Mouse (Mus musculus) embryonic facial prominence, embryonic 13.5 days (tissue): Measurements from ENCODE around the gene Ankmy1. TPM values are rescaled to one million over a fixed set of nuclear protein-coding genes. Genes with fewer than 3 reads are reported as not detected.

ENCODE experiments used
- ATAC-seq: fragments of 200-750 bp; cut with Nextera tagmentation; 2 replicates; pipeline ENCODE4 v1.8.0; 2017; ENCODE audit warnings: low read depth; ENCODE audit not compliant: insufficient number of reproducible peaks, insufficient read depth, low FRiP score, low TSS enrichment
- H3K27ac ChIP-seq: fragments of 300-500 bp; sonication (generic); 2 replicates; pipeline ENCODE4 v1.5.1; 2015; ENCODE audit warnings: moderate library complexity, mild to moderate bottlenecking, inconsistent platforms
- H3K27me3 ChIP-seq: fragments of 300-500 bp; sonication (generic); 2 replicates; pipeline ENCODE4 v1.6.1; 2015; ENCODE audit warnings: mild to moderate bottlenecking, inconsistent platforms
- H3K36me3 ChIP-seq: fragments of 300-500 bp; sonication (generic); 2 replicates; pipeline ENCODE4 v1.6.1; 2015; ENCODE audit warnings: mild to moderate bottlenecking, inconsistent platforms
- H3K4me1 ChIP-seq: fragments of 300-500 bp; sonication (generic); 2 replicates; pipeline ENCODE4 v1.6.1; 2015; ENCODE audit warnings: inconsistent platforms
- H3K4me2 ChIP-seq: fragments of 300-500 bp; sonication (generic); 2 replicates; pipeline ENCODE4 v1.6.1; 2015; ENCODE audit warnings: moderate library complexity, mild to moderate bottlenecking, inconsistent platforms
- H3K4me3 ChIP-seq: fragments of 300-500 bp; sonication (generic); 2 replicates; pipeline ENCODE4 v1.5.1; 2015; ENCODE audit warnings: mild to moderate bottlenecking, inconsistent platforms
- H3K9ac ChIP-seq: fragments of 300-500 bp; sonication (generic); 2 replicates; pipeline ENCODE4 v1.6.1; 2015; ENCODE audit warnings: mild to moderate bottlenecking, inconsistent platforms
- H3K9me3 ChIP-seq: fragments of 300-500 bp; sonication (generic); 2 replicates; pipeline ENCODE4 v1.6.1; 2016; ENCODE audit warnings: inconsistent platforms
- WGBS: fragments of 180-500 bp; shearing (Covaris S2); methylation state at CpG from one replicate; pipeline ENCODE4 v1.1.7; 2015; ENCODE audit warnings: mixed read lengths; 5-methylcytosine and 5-hydroxymethylcytosine counted together
- polyA plus RNA-seq: library from polyadenylated mRNA; unstranded; fragments of >200 nt; fragmentation: Nextera tagmentation; extraction: Ambion mirVana; gene quantifications from 2 replicates; pipeline ENCODE4 v1.2.1, GENCODE M21; 2015

Gene Ankmy1
- polyA plus RNA-seq, 1 experiment from 2014 or later, result 0.38 TPM

DNA sequence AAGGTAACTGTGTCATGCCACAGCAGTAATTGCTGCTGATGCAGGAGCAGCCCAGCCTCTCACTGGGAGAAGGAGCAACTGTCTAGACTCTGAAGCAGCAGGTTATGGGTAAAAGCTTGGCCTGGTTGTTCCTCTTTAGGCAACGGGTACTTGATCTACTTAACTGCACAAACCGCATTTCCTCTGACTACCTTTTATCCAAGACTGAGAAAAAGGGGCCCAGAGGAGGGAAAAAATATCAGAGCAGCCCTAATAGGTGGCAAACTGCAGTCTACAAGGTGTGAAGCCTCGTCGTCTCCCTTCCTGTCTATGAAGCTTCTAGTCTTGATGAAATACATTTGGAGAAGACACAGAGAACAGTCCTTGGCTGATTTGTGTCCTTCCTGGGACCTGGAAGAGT, 30.9 kb upstream of the Ankmy1 start:
- H3K4me2 ChIP-seq, result peak overlapping the region; percentile 76
- peaks cover 25% of the 10 kb centered on the region for H3K4me1 ChIP-seq
- peaks cover 9% of the 10 kb centered on the region for H3K36me3 ChIP-seq
- peak overlapping the region; percentile 65 for H3K4me3 ChIP-seq
- ATAC-seq, result no peak
- 0 out of 2 replicates have a peak, but pooled peaks cover 6% of the 10 kb centered on the region for H3K9me3 ChIP-seq
- no peaks in the 10 kb centered on the region for H3K27me3 ChIP-seq
- WGBS, result 79% methylated on average over 4 of the region's 4 CpGs
- H3K27ac ChIP-seq, result peak overlapping the region; percentile 95
- peak overlapping the region; percentile 79 for H3K9ac ChIP-seq

DNA sequence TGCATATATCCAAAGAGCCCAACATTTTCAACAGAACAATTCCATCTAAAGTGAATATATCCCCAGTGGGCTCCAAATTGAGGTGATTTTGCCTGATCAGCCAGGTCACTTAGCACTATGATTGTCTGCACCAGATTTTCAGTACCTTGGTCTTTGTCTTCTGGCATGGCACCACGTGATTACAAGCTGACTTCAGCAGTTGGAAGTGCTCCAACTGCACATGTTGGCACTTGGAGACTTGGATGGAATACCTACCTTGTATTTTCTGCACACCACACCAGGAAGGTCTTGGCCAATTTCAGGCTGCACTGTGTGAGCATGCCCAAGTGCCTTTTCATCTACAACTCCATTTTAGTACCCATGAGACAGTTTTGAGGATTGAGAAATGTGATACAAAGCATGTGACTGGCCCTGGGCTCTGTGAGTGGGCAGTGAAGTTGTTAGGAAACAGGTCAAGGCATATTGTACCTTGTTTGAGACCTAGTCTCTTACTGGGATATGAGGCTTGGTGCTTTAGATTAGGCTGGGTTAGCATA, 27.5 kb upstream of the Ankmy1 start:
- Histone ChIP-seq H3K36me3 (no peaks in the 10 kb centered on the region), H3K9ac (no peak overlapping the region), H3K9me3 (0 out of 2 replicates have a peak, but pooled peaks cover 6% of the 10 kb centered on the region), H3K4me1 (peaks cover 7% of the 10 kb centered on the region), H3K4me3 (no peak overlapping the region), H3K4me2 (no peak overlapping the region), H3K27me3 (no peaks in the 10 kb centered on the region), H3K27ac (no peak overlapping the region)
- ATAC-seq, result no peak
- WGBS, result 22% methylated on average over 1 of the region's 1 CpGs

DNA sequence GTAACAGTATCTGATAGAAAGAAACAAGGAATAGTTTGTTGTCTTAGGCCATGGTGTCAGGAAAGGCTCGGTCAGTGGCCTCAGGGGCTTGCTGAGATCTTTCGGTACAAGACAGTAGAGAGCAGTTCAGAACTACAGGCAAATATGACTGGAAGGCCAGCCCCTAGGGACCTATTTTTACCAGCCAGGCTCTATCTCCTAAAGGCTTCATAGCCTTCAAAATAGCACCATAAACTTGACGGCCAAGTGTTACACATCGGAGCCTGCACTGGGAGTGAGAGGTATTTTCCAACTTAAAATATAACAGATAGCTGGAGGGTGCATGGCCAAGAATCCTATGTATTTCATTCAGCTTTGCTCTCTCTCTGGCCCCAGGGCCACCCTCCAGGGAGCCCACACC, 18.8 kb upstream of the Ankmy1 start:
- 87% methylated on average over 4 of the region's 4 CpGs for WGBS
- ATAC-seq, result no peak
- H3K27me3 ChIP-seq, result no peaks in the 10 kb centered on the region

GRCm38 (mm10) chr1:92920474-92921200, 17.9 kb upstream of the Ankmy1 start:
- Histone ChIP-seq H3K4me1 (no peaks in the 10 kb centered on the region), H3K4me2 (no peak overlapping the region), H3K36me3 (peaks cover 57% of the 10 kb centered on the region), H3K9ac (no peak overlapping the region), H3K4me3 (no peak overlapping the region), H3K9me3 (no peaks in the 10 kb centered on the region), H3K27ac (no peak overlapping the region), H3K27me3 (no peaks in the 10 kb centered on the region)
- 80% methylated on average over 7 of the region's 7 CpGs for WGBS
- ATAC-seq, result no peak

More for the DNA sequence above, 18.8 kb upstream of the Ankmy1 start:
- H3K4me2 ChIP-seq, result no peak overlapping the region
- no peak overlapping the region for H3K9ac ChIP-seq
- H3K9me3 ChIP-seq, result no peaks in the 10 kb centered on the region
- no peak overlapping the region for H3K27ac ChIP-seq
- H3K4me3 ChIP-seq, result no peak overlapping the region
- H3K36me3 ChIP-seq, result peaks cover 48% of the 10 kb centered on the region
- H3K4me1 ChIP-seq, result no peaks in the 10 kb centered on the region

DNA sequence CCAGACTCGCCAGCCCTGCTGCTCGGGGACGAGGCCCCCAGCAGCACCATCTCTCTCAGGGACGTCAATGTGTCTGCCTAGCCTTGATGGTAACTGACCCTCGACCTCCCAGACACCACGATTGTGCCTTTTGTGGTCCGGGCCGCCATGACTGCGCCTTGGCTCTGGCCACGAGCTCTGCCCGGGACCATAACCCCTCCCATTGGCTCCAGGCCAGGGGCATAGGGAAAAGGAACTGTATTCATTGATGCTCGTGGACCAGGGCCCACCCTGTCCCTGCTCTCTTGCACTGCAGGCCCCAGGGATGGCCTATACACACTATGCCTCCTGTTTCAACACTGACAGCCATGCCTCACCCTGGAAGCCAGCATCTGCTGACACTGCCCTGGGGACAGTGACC, 17.1 kb upstream of the Ankmy1 start:
- H3K4me3 ChIP-seq, result no peak overlapping the region
- H3K27me3 ChIP-seq, result no peaks in the 10 kb centered on the region
- H3K36me3 ChIP-seq, result peaks cover 65% of the 10 kb centered on the region
- no peaks in the 10 kb centered on the region for H3K9me3 ChIP-seq
- no peak overlapping the region for H3K27ac ChIP-seq
- ATAC-seq, result no peak
- 87% methylated on average over 12 of the region's 12 CpGs for WGBS
- no peaks in the 10 kb centered on the region for H3K4me1 ChIP-seq
- no peak overlapping the region for H3K4me2 ChIP-seq
- no peak overlapping the region for H3K9ac ChIP-seq

- no peak overlapping the region for H3K4me2 ChIP-seq
- WGBS, result 95% methylated on average over 11 of the region's 11 CpGs
- H3K4me3 ChIP-seq, result no peak overlapping the region
- no peaks in the 10 kb centered on the region for H3K4me1 ChIP-seq
- H3K9ac ChIP-seq, result no peak overlapping the region
- no peaks in the 10 kb centered on the region for H3K27me3 ChIP-seq
- no peak for ATAC-seq
- H3K27ac ChIP-seq, result no peak overlapping the region
- no peaks in the 10 kb centered on the region for H3K9me3 ChIP-seq
- H3K36me3 ChIP-seq, result peaks cover 71% of the 10 kb centered on the region
These were observed 16.4 kb upstream of the Ankmy1 start for GRCm38 (mm10) chr1:92919151-92919550.

GRCm38 (mm10) chr1:92916725-92917124, 14.0 kb upstream of the Ankmy1 start:
- WGBS, result 94% methylated on average over 9 of the region's 9 CpGs
- no peak overlapping the region for H3K4me3 ChIP-seq
- H3K9me3 ChIP-seq, result no peaks in the 10 kb centered on the region
- no peak overlapping the region for H3K4me2 ChIP-seq
- no peak for ATAC-seq
- peaks cover 14% of the 10 kb centered on the region for H3K4me1 ChIP-seq
- no peak overlapping the region for H3K27ac ChIP-seq
- peaks cover 79% of the 10 kb centered on the region for H3K36me3 ChIP-seq
- H3K27me3 ChIP-seq, result no peaks in the 10 kb centered on the region
- H3K9ac ChIP-seq, result no peak overlapping the region

DNA sequence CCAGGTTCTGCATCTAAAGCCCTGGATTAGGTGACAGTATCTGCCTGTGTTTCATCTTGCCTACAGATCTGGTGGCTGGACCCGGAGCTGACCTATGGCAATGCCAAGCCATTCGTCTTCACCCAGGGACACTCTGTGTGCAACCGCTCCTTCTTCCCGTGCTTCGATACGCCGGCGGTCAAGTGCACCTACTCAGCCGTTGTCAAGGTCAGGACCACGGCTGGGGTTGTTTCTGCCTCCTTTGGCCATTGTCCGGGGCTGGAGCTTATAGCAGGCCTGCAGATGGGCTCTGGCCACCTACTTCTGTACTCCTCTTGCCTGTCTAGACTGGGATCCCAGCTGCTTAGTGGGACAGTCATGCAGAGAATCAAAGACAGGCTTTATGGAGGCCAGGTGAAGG, 12.3 kb upstream of the Ankmy1 start:
- Histone ChIP-seq H3K4me2 (no peak overlapping the region), H3K36me3 (peaks cover 65% of the 10 kb centered on the region), H3K9ac (no peak overlapping the region), H3K27ac (no peak overlapping the region), H3K4me1 (peaks cover 22% of the 10 kb centered on the region), H3K4me3 (no peak overlapping the region), H3K9me3 (no peaks in the 10 kb centered on the region), H3K27me3 (no peaks in the 10 kb centered on the region)
- WGBS, result 94% methylated on average over 11 of the region's 11 CpGs
- no peak for ATAC-seq

DNA sequence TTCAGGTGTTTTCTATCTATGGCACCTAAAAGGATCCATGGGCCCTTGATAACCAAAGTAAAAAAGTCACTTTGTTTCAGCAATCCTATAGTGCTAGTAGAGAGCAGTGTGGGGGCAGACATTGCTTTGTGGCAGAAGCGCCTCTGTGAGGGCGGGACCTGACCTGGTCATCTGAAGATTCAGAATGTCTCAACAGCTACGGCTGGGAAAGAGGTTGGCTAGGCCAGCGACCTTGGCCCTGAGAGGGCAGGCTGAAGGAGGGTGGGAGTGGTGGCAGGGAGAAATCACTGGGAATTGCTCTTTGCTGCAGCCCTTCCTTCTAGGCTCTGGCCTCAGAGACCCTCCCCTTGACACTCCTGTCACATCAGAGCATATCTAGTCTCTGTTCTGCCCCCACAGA, 11.5 kb upstream of the Ankmy1 start:
- Histone ChIP-seq H3K27me3 (0 out of 2 replicates have a peak, but pooled peaks cover 1% of the 10 kb centered on the region), H3K27ac (no peak overlapping the region), H3K4me2 (no peak overlapping the region), H3K4me1 (peaks cover 27% of the 10 kb centered on the region), H3K36me3 (peaks cover 58% of the 10 kb centered on the region), H3K9ac (no peak overlapping the region), H3K4me3 (no peak overlapping the region), H3K9me3 (no peaks in the 10 kb centered on the region)
- WGBS, result 70% methylated on average over 4 of the region's 4 CpGs
- no peak for ATAC-seq

DNA sequence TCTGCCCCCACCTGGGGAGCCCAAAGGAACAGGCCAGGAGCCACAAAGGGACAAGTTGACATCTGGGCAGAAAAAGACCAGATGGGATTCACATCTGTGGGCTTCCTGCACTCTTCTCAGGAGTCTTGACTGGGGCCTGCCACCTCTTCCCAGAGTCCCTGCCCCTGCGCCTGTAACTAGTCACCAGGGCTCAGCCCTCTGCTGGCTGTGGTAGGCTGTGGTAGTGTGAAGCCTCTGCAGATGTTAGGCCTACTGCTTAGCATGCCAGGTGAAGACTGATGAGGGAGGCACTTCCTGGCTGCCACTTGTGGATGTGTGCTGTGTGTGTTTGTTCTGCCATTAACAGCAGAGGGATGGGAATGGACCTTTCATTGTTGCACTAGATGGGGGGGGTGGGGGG, 9.6 kb upstream of the Ankmy1 start:
- H3K4me2 ChIP-seq, result peak overlapping the region; percentile 96
- peak overlapping the region; percentile 91 for H3K9ac ChIP-seq
- peaks cover 11% of the 10 kb centered on the region; the same call in 1 of the 2 replicates for H3K27me3 ChIP-seq
- no peak for ATAC-seq
- H3K9me3 ChIP-seq, result no peaks in the 10 kb centered on the region
- WGBS, result 52% methylated on average over 1 of the region's 1 CpGs
- peaks cover 38% of the 10 kb centered on the region for H3K36me3 ChIP-seq
- peaks cover 34% of the 10 kb centered on the region for H3K4me1 ChIP-seq
- no peak overlapping the region for H3K27ac ChIP-seq
- peak overlapping the region; percentile 84 for H3K4me3 ChIP-seq

DNA sequence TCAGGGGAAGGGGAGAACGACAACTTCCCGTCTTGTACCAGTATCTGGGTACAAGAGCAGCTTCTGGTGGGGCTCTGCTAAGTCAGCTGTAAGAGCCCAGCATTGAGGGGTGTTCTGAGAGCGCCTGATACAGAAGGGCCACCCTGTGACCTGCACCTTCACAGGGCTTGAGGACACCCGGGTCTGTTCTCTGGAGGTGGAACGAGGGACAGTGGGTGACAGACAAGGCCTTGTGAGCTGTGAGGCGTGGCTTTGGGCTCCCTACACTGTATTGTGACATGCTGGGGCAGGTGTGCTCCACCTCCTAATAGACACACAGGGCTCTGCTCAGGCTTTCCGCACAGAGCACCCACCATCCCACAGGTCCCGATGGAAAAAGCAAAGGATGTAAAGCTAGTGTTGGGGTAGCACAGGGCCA, 9.0 kb upstream of the Ankmy1 start:
- H3K36me3 ChIP-seq, result peaks cover 33% of the 10 kb centered on the region
- ATAC-seq, result no peak
- peaks cover 11% of the 10 kb centered on the region; the same call in 1 of the 2 replicates for H3K27me3 ChIP-seq
- 47% methylated on average over 8 of the region's 8 CpGs for WGBS
- peaks cover 34% of the 10 kb centered on the region for H3K4me1 ChIP-seq
- peak overlapping the region; percentile 91 for H3K9ac ChIP-seq
- peak overlapping the region; percentile 96 for H3K4me2 ChIP-seq
- H3K27ac ChIP-seq, result 0 out of 2 replicates have a peak overlapping the region, but pooled peaks have one; percentile 83
- peak overlapping the region; percentile 84 for H3K4me3 ChIP-seq
- no peaks in the 10 kb centered on the region for H3K9me3 ChIP-seq
